Mouse (Mus musculus) limb, embryonic 10.5 days (tissue): ENCODE data around the gene C130060K24Rik. TPM values are rescaled to one million over a fixed set of nuclear protein-coding genes. Genes with fewer than 3 reads are reported as not detected.

ENCODE experiments used
- DNase-seq: peaks from one replicate; pipeline ENCODE4 v3.0.0-alpha.2; 2017; ENCODE audit warnings: low spot score
- H3K27ac ChIP-seq: fragments of 300-500 bp; sonication (generic); 2 replicates; pipeline ENCODE4 v1.5.1; 2016; ENCODE audit warnings: mild to moderate bottlenecking
- H3K27me3 ChIP-seq: fragments of 300-500 bp; sonication (generic); 2 replicates; pipeline ENCODE4 v1.6.1; 2016; ENCODE audit warnings: low read depth, mild to moderate bottlenecking; ENCODE audit not compliant: poor library complexity, severe bottlenecking
- H3K36me3 ChIP-seq: fragments of 300-500 bp; sonication (generic); 2 replicates; pipeline ENCODE4 v1.6.1; 2016; ENCODE audit warnings: mild to moderate bottlenecking, moderate library complexity
- H3K4me1 ChIP-seq: fragments of 300-500 bp; sonication (generic); 2 replicates; pipeline ENCODE4 v1.6.1; 2016
- H3K4me3 ChIP-seq: fragments of 300-500 bp; sonication (generic); 2 replicates; pipeline ENCODE4 v1.5.1; 2016; ENCODE audit warnings: mild to moderate bottlenecking, moderate library complexity
- H3K9me3 ChIP-seq: fragments of 300-500 bp; sonication (generic); replicated peaks from 2 replicates; pipeline ENCODE4 v1.6.1; 2016; ENCODE audit warnings: mild to moderate bottlenecking
- WGBS: fragments of 180-500 bp; shearing (Covaris S2); methylation state at CpG from one replicate; pipeline ENCODE4 v1.1.7; 2016; 5-methylcytosine and 5-hydroxymethylcytosine counted together
- polyA plus RNA-seq: library from polyadenylated mRNA; unstranded; fragments of >200 nt; fragmentation: Nextera tagmentation; extraction: Ambion mirVana; gene quantifications from 2 replicates; pipeline ENCODE4 v1.2.1, GENCODE M21; 2016

Gene C130060K24Rik
- 0.20 and 0.31 TPM in 2 replicates for polyA plus RNA-seq

- under 1% methylated on average over 64 of the region's 64 CpGs for WGBS
- Histone ChIP-seq H3K27ac (peak within 1 kb of the TSS; percentile 66; the same call in 1 of the 2 replicates), H3K4me1 (peaks cover 10% of the 10 kb centered on the region; the same call in 1 of the 2 replicates), H3K36me3 (no peaks in the 10 kb centered on the region), H3K4me3 (peak within 1 kb of the TSS; percentile 68), H3K9me3 (no peaks in the 10 kb centered on the region), H3K27me3 (peaks cover 34% of the 10 kb centered on the region)
- DNase-seq, result peak; percentile 63
Measured at GRCm38 (mm10) chr6:65380918-65381772, at the start of gene C130060K24Rik. Gene C130060K24Rik, plus strand, starts transcription at chr6:65381105.

GRCm38 (mm10) chr6:65334246-65334645, 46.7 kb upstream of the C130060K24Rik start:
- no peaks in the 10 kb centered on the region for H3K9me3 ChIP-seq
- DNase-seq, result no peak
- H3K4me3 ChIP-seq, result no peak overlapping the region
- no peaks in the 10 kb centered on the region for H3K27me3 ChIP-seq
- H3K36me3 ChIP-seq, result no peaks in the 10 kb centered on the region
- H3K4me1 ChIP-seq, result no peaks in the 10 kb centered on the region
- 88% methylated on average over 1 of the region's 1 CpGs for WGBS
- H3K27ac ChIP-seq, result no peak overlapping the region

- no peaks in the 10 kb centered on the region for H3K36me3 ChIP-seq
- DNase-seq, result no peak
- no peaks in the 10 kb centered on the region for H3K27me3 ChIP-seq
- no peak overlapping the region for H3K4me3 ChIP-seq
- H3K9me3 ChIP-seq, result no peaks in the 10 kb centered on the region
- no peaks in the 10 kb centered on the region for H3K4me1 ChIP-seq
- H3K27ac ChIP-seq, result no peak overlapping the region
Measured at GRCm38 (mm10) chr6:65339391-65339790, 41.5 kb upstream of the C130060K24Rik start.

GRCm38 (mm10) chr6:65341360-65341759, 39.5 kb upstream of the C130060K24Rik start:
- DNase-seq, result no peak
- H3K4me3 ChIP-seq, result no peak overlapping the region
- H3K27me3 ChIP-seq, result no peaks in the 10 kb centered on the region
- no peaks in the 10 kb centered on the region for H3K36me3 ChIP-seq
- no peaks in the 10 kb centered on the region for H3K9me3 ChIP-seq
- no peaks in the 10 kb centered on the region for H3K4me1 ChIP-seq
- no peak overlapping the region for H3K27ac ChIP-seq
- 84% methylated on average over 4 of the region's 4 CpGs for WGBS

- Histone ChIP-seq H3K9me3 (no peaks in the 10 kb centered on the region), H3K4me1 (no peaks in the 10 kb centered on the region), H3K36me3 (no peaks in the 10 kb centered on the region), H3K4me3 (no peak overlapping the region), H3K27me3 (no peaks in the 10 kb centered on the region), H3K27ac (no peak overlapping the region)
- WGBS, result 85% methylated on average over 8 of the region's 8 CpGs
- DNase-seq, result no peak
Measured at GRCm38 (mm10) chr6:65347736-65348135, 33.2 kb upstream of the C130060K24Rik start.

- DNase-seq, result no peak
- 61% methylated on average over 5 of the region's 5 CpGs for WGBS
Measured at GRCm38 (mm10) chr6:65348255-65348654, 32.6 kb upstream of the C130060K24Rik start.

GRCm38 (mm10) chr6:65351622-65352021, 29.3 kb upstream of the C130060K24Rik start:
- no peaks in the 10 kb centered on the region for H3K27me3 ChIP-seq
- H3K9me3 ChIP-seq, result no peaks in the 10 kb centered on the region
- H3K36me3 ChIP-seq, result no peaks in the 10 kb centered on the region
- no peak overlapping the region for H3K27ac ChIP-seq
- no peaks in the 10 kb centered on the region for H3K4me1 ChIP-seq
- H3K4me3 ChIP-seq, result no peak overlapping the region
- 86% methylated on average over 4 of the region's 4 CpGs for WGBS
- DNase-seq, result no peak

More at GRCm38 (mm10) chr6:65348255-65348654, 32.6 kb upstream of the C130060K24Rik start:
- Histone ChIP-seq H3K27me3 (no peaks in the 10 kb centered on the region), H3K4me1 (no peaks in the 10 kb centered on the region), H3K9me3 (no peaks in the 10 kb centered on the region), H3K36me3 (no peaks in the 10 kb centered on the region), H3K4me3 (no peak overlapping the region), H3K27ac (no peak overlapping the region)

GRCm38 (mm10) chr6:65375918-65376317, 5.0 kb upstream of the C130060K24Rik start:
- H3K27me3 ChIP-seq, result peaks cover 18% of the 10 kb centered on the region
- no peaks in the 10 kb centered on the region for H3K9me3 ChIP-seq
- H3K27ac ChIP-seq, result no peak overlapping the region
- 60% methylated on average over 2 of the region's 2 CpGs for WGBS
- DNase-seq, result no peak
- no peak overlapping the region for H3K4me3 ChIP-seq
- H3K36me3 ChIP-seq, result no peaks in the 10 kb centered on the region
- H3K4me1 ChIP-seq, result 0 out of 2 replicates have a peak, but pooled peaks cover 2% of the 10 kb centered on the region

GRCm38 (mm10) chr6:65421888-65422287, 41.0 kb downstream of the C130060K24Rik start:
- no peak overlapping the region for H3K4me3 ChIP-seq
- no peaks in the 10 kb centered on the region for H3K4me1 ChIP-seq
- H3K27ac ChIP-seq, result no peak overlapping the region
- no peak for DNase-seq
- no peaks in the 10 kb centered on the region for H3K36me3 ChIP-seq
- WGBS, result 83% methylated on average over 1 of the region's 1 CpGs
- H3K27me3 ChIP-seq, result no peaks in the 10 kb centered on the region
- H3K9me3 ChIP-seq, result no peaks in the 10 kb centered on the region

- Histone ChIP-seq H3K27ac (no peak overlapping the region), H3K27me3 (no peaks in the 10 kb centered on the region), H3K4me3 (no peak overlapping the region), H3K9me3 (no peaks in the 10 kb centered on the region), H3K4me1 (no peaks in the 10 kb centered on the region), H3K36me3 (no peaks in the 10 kb centered on the region)
- no peak for DNase-seq
- WGBS, result 77% methylated on average over 8 of the region's 8 CpGs
Measured at GRCm38 (mm10) chr6:65427065-65427464, 46.2 kb downstream of the C130060K24Rik start.

GRCm38 (mm10) chr6:65433159-65433558, 52.3 kb downstream of the C130060K24Rik start:
- no peaks in the 10 kb centered on the region for H3K9me3 ChIP-seq
- 85% methylated on average over 5 of the region's 5 CpGs for WGBS
- no peak for DNase-seq
- H3K27me3 ChIP-seq, result no peaks in the 10 kb centered on the region
- H3K4me3 ChIP-seq, result no peak overlapping the region
- no peaks in the 10 kb centered on the region for H3K36me3 ChIP-seq
- H3K4me1 ChIP-seq, result no peaks in the 10 kb centered on the region
- H3K27ac ChIP-seq, result no peak overlapping the region

- H3K4me1 ChIP-seq, result no peaks in the 10 kb centered on the region
- H3K27ac ChIP-seq, result no peak overlapping the region
- no peak for DNase-seq
- H3K9me3 ChIP-seq, result no peaks in the 10 kb centered on the region
- no peaks in the 10 kb centered on the region for H3K36me3 ChIP-seq
- no peaks in the 10 kb centered on the region for H3K27me3 ChIP-seq
- no peak overlapping the region for H3K4me3 ChIP-seq
Measured at GRCm38 (mm10) chr6:65453465-65453864, 72.6 kb downstream of the C130060K24Rik start.

- Histone ChIP-seq H3K9me3 (no peaks in the 10 kb centered on the region), H3K27ac (no peak overlapping the region), H3K27me3 (no peaks in the 10 kb centered on the region), H3K4me3 (no peak overlapping the region), H3K36me3 (no peaks in the 10 kb centered on the region), H3K4me1 (no peaks in the 10 kb centered on the region)
- DNase-seq, result no peak
- WGBS, result 91% methylated on average over 1 of the region's 1 CpGs
Measured at GRCm38 (mm10) chr6:65465294-65465693, 84.4 kb downstream of the C130060K24Rik start.
